Mouse (Mus musculus): ENCODE results near the gene Ubr4.

Ubr4 gene

GRCm38 (mm10) chr4:139441244-139441643, 88.8 kb downstream of the Ubr4 start:
- no peak for DNase-seq

GRCm38 (mm10) chr4:139441806-139442205, 89.4 kb downstream of the Ubr4 start:
- DNase-seq: no peak

GRCm38 (mm10) chr4:139442391-139443355, 90.3 kb downstream of the Ubr4 start:
- DNase-seq: no peak

- DNase-seq: no peak
Measured at GRCm38 (mm10) chr4:139444315-139444714, 91.9 kb downstream of the Ubr4 start.

- DNase-seq: no peak
Measured at GRCm38 (mm10) chr4:139446176-139446575, 93.8 kb downstream of the Ubr4 start.

- DNase-seq: no peak
Measured at GRCm38 (mm10) chr4:139446731-139447675, 94.6 kb downstream of the Ubr4 start.

GRCm38 (mm10) chr4:139452944-139453700, 100.7 kb downstream of the Ubr4 start:
- no peak for DNase-seq

GRCm38 (mm10) chr4:139454339-139454738, 101.9 kb downstream of the Ubr4 start:
- DNase-seq: no peak

GRCm38 (mm10) chr4:139459970-139460369, 107.6 kb downstream of the Ubr4 start:
- DNase-seq: no peak

GRCm38 (mm10) chr4:139464163-139464562, 111.8 kb downstream of the Ubr4 start:
- DNase-seq: no peak

GRCm38 (mm10) chr4:139466541-139466940, 114.1 kb downstream of the Ubr4 start:
- DNase-seq: no peak

GRCm38 (mm10) chr4:139470198-139470597, 117.8 kb downstream of the Ubr4 start:
- DNase-seq: peak; percentile 85 to 89

- no peak for DNase-seq
Measured at GRCm38 (mm10) chr4:139476663-139477625, 124.5 kb downstream of the Ubr4 start.

GRCm38 (mm10) chr4:139477983-139478382, 125.6 kb downstream of the Ubr4 start:
- no peak for DNase-seq

GRCm38 (mm10) chr4:139479176-139479575, 126.8 kb downstream of the Ubr4 start:
- no peak for DNase-seq

GRCm38 (mm10) chr4:139481400-139481799, 129.0 kb downstream of the Ubr4 start:
- DNase-seq: no peak

- peak; percentile 47 to 66 for DNase-seq
Measured at GRCm38 (mm10) chr4:139483461-139484105, 131.2 kb downstream of the Ubr4 start.

GRCm38 (mm10) chr4:139484496-139484895, 132.1 kb downstream of the Ubr4 start:
- peak; percentile 43 to 51 for DNase-seq

- DNase-seq: peak in 1 of 2 experiments; percentile 37
Measured at GRCm38 (mm10) chr4:139487085-139487484, 134.7 kb downstream of the Ubr4 start.

- no peak for DNase-seq
Measured at GRCm38 (mm10) chr4:139488325-139488724, 135.9 kb downstream of the Ubr4 start.

- DNase-seq: no peak
Measured at GRCm38 (mm10) chr4:139489946-139490345, 137.5 kb downstream of the Ubr4 start.
